Mouse (Mus musculus) thymus, adult 2 months (tissue): ENCODE results near the gene Scarf1. TPM values are rescaled to one million over a fixed set of nuclear protein-coding genes. Genes with fewer than 3 reads are reported as not detected.

Source experiments
- DNase-seq: peaks from one replicate; pipeline ENCODE4 v3.0.0; 2021
- H3K27ac ChIP-seq: fragments of 200-500 bp; 2 replicates; pipeline ENCODE4 v1.5.1; 2012; ENCODE audit warnings: low read length, control low read depth; ENCODE audit not compliant: control insufficient read depth, insufficient read depth
- H3K27me3 ChIP-seq: fragments of 200-500 bp; 2 replicates; pipeline ENCODE4 v1.6.1; 2012; ENCODE audit warnings: mild to moderate bottlenecking, low read length, moderate library complexity, mixed read lengths; ENCODE audit not compliant: control insufficient read depth, insufficient read depth
- H3K36me3 ChIP-seq: fragments of 200-500 bp; 2 replicates; pipeline ENCODE4 v1.6.1; 2012; ENCODE audit warnings: mild to moderate bottlenecking, low read length, moderate library complexity; ENCODE audit not compliant: control insufficient read depth, insufficient read depth
- H3K4me1 ChIP-seq: fragments of 200-500 bp; replicated peaks from 2 replicates; pipeline ENCODE4 v1.6.1; 2012; ENCODE audit warnings: low read length; ENCODE audit not compliant: control insufficient read depth, insufficient read depth
- H3K4me3 ChIP-seq: fragments of 200-500 bp; 2 replicates; pipeline ENCODE4 v1.5.1; 2012; ENCODE audit warnings: mild to moderate bottlenecking, low read length, control low read depth, moderate library complexity; ENCODE audit not compliant: control insufficient read depth, insufficient read depth
- CTCF ChIP-seq: fragments of 200-500 bp; IDR thresholded peaks from 2 replicates; pipeline ENCODE4 v1.5.1; 2012; ENCODE audit warnings: mild to moderate bottlenecking, control low read depth, low read length, moderate library complexity, borderline replicate concordance; ENCODE audit not compliant: control insufficient read depth, poor library complexity, insufficient read depth; ENCODE audit errors: extremely low read depth
- POLR2A ChIP-seq: fragments of 200-500 bp; IDR thresholded peaks from 2 replicates; pipeline ENCODE4 v1.6.1; 2012; ENCODE audit warnings: mild to moderate bottlenecking, low read length, control low read depth, moderate library complexity; ENCODE audit not compliant: control insufficient read depth, poor library complexity, insufficient read depth; ENCODE audit errors: extremely low read depth
- WGBS: fragments of 180-500 bp; shearing (Covaris S2); methylation state at CpG from one replicate; pipeline ENCODE4 v1.1.7; 2018; 5-methylcytosine and 5-hydroxymethylcytosine counted together
- polyA plus RNA-seq: library from polyadenylated mRNA; depleted of rRNA; stranded (reverse); fragments of >200 nt; gene quantifications from 2 replicates; pipeline ENCODE4 v1.2.3, GENCODE M21; 2012

Gene Scarf1
- polyA plus RNA-seq, 1 experiment = 4.7 TPM

GRCm38 (mm10) chr11:75563851-75564548 lies 50.7 kb downstream of the Scarf1 start:
- H3K4me1 ChIP-seq = peaks cover 56% of the 10 kb centered on the region
- H3K4me3 ChIP-seq = no peak overlapping the region
- peaks cover 51% of the 10 kb centered on the region for H3K36me3 ChIP-seq
- 86% methylated on average over 18 of the region's 18 CpGs for WGBS
- DNase-seq = no peak
- TF ChIP-seq CTCF (no peak), POLR2A (no peak)
- no peak overlapping the region for H3K27ac ChIP-seq
- no peaks in the 10 kb centered on the region for H3K27me3 ChIP-seq

DNA sequence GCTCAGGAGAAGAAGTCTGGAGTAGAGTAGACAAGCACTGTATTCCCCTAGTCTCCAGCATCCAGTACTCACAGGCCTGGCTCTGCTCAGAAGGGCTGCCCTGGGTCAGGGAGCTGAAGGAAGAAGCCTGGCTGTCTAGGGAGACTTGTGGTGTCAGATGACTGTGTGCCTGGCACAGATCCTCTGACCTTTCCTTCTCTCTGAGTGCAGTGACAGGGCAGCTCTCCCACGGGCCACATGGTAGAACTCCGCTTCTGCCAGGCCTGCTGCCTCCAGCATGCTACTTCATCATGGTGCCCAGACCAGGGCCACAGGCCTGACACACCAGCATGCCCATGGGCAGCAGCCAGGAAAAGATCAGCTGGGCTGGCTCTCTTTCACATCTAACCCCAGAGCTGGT lies 52.5 kb downstream of the Scarf1 start:
- no peak overlapping the region for H3K27ac ChIP-seq
- peaks cover 48% of the 10 kb centered on the region for H3K4me1 ChIP-seq
- H3K27me3 ChIP-seq = no peaks in the 10 kb centered on the region
- H3K36me3 ChIP-seq = peaks cover 60% of the 10 kb centered on the region
- DNase-seq = no peak
- 82% methylated on average over 2 of the region's 2 CpGs for WGBS
- no peak overlapping the region for H3K4me3 ChIP-seq
- TF ChIP-seq CTCF (no peak), POLR2A (no peak)

GRCm38 (mm10) chr11:75566276-75567196 lies 53.2 kb downstream of the Scarf1 start:
- TF ChIP-seq CTCF (no peak), POLR2A (no peak)
- Histone ChIP-seq H3K27ac (no peak overlapping the region), H3K4me3 (no peak overlapping the region), H3K27me3 (no peaks in the 10 kb centered on the region), H3K4me1 (peaks cover 49% of the 10 kb centered on the region), H3K36me3 (peaks cover 60% of the 10 kb centered on the region)
- WGBS = 85% methylated on average over 13 of the region's 13 CpGs
- no peak for DNase-seq

GRCm38 (mm10) chr11:75567346-75568114 lies 54.2 kb downstream of the Scarf1 start:
- H3K4me1 ChIP-seq = peaks cover 50% of the 10 kb centered on the region
- no peak for DNase-seq
- 49% methylated on average over 9 of the region's 9 CpGs for WGBS
- H3K27me3 ChIP-seq = no peaks in the 10 kb centered on the region
- no peak overlapping the region for H3K27ac ChIP-seq
- no peak for TF ChIP-seq POLR2A
- TF ChIP-seq CTCF = no peak
- peaks cover 59% of the 10 kb centered on the region for H3K36me3 ChIP-seq
- H3K4me3 ChIP-seq = no peak overlapping the region

- peaks cover 50% of the 10 kb centered on the region for H3K4me1 ChIP-seq
- peaks cover 53% of the 10 kb centered on the region for H3K36me3 ChIP-seq
- TF ChIP-seq CTCF (no peak), POLR2A (no peak)
- DNase-seq = no peak
- no peak overlapping the region for H3K4me3 ChIP-seq
- 68% methylated on average over 6 of the region's 6 CpGs for WGBS
- H3K27me3 ChIP-seq = no peaks in the 10 kb centered on the region
- H3K27ac ChIP-seq = no peak overlapping the region
Measured at GRCm38 (mm10) chr11:75568115-75568511, 54.8 kb downstream of the Scarf1 start.

DNA sequence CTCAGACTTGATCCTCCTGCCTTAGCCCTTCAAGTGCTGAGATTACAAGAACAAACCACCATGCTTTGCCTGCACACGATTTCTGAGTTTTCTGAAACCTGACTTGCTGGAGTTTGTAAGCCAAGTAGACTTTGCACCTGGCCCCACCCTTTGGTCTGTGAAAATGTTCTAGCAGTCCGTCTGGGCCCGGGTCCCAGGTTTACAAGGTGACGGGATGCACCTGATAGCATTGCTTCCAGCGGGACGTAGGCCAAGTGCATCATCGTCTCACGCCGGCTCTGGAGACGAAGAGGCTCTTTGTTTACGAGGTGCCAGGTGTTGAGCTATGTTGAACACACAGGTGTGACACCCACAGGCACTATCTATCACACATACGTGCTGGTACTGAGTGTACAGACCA lies 55.6 kb downstream of the Scarf1 start:
- no peaks in the 10 kb centered on the region for H3K27me3 ChIP-seq
- H3K27ac ChIP-seq = no peak overlapping the region
- H3K4me3 ChIP-seq = no peak overlapping the region
- TF ChIP-seq CTCF (no peak), POLR2A (no peak)
- WGBS = 86% methylated on average over 12 of the region's 12 CpGs
- H3K4me1 ChIP-seq = peaks cover 49% of the 10 kb centered on the region
- H3K36me3 ChIP-seq = peaks cover 44% of the 10 kb centered on the region
- no peak for DNase-seq
